Mouse (Mus musculus): ENCODE measurements around the gene T.

The T gene

DNA sequence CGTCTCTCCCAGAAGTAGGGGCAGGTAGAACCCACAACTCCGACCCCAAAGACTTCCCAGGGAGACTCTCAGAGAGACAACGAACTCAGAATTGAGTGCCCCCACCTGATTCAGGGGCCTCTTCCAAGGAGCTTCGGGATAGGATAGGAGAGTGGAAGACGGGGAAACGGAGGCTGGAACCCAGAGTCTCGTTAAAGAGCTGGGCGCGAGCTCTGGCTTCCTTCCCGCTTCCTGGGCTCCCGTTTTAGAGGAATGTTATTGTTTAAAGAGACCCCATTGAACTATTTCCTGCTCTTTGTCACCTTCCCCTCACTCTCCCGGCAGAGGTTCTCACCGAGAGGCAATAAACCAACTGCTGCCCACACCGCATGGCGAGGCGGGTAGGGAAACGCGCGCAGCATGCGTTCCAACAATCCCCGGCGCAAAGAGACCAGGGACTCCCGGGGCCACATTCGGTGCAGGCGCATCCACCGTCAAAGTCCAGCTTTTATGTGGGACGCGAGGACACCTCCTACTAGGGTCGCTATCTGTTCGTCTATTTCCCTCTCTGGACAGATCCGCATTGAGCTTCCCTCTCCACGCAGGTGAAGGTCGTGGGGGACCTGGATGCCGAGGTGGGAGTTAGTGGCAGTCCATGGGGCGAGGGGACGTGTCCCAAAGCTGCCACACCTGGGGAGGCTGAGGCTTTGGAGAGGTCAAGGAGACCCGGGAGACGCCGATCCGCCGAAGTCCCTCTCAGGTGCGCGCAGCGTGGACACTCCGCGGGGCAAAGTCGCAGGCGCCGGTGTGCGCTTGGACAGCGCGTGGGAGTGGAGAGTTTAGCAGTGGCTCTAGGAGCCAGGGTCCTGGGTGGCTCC, 874 bp upstream of the T start:
- DNase-seq (ENCODE audit: low read depth, low spot score): no peak

DNA sequence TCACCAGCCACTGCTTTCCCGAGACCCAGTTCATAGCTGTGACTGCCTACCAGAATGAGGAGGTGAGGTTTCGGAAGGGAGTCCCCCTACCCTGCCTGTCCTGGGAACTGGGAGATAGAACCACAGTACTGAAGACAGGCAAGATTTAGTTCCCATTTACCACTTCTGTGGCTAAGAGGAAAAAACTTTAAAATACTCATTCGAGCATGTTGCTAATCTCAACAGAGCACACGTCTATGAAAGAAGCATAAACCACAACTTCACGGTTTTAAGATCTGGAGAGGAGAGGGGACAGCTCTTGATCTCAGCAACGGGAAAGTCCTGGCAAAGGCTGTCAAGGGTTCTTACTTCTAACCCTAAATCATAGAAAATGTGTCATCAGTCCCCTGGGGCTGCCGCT, 2.0 kb downstream of the T start:
- no peak for DNase-seq (ENCODE audit: low read depth, low spot score)

DNA sequence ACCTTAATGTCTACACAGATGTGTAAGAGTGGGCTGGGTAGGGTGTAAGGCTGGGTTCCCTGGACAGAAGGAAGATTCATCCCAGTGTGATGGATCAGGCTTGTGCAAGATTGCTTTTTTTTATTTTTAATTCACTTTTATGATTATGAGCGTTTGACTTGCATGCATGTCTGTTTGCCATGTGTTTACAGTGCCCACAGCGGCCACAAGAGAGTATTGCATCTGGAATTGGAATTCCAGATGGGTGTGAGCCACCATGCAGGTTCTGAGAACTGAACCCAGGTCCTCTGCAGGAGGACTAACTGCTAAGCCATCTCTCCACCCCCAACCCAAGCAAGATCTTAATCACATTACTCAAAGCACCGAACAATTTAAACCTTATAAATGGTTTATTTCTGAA, 9.8 kb downstream of the T start:
- no peak for DNase-seq (ENCODE audit: low read depth, low spot score)

DNA sequence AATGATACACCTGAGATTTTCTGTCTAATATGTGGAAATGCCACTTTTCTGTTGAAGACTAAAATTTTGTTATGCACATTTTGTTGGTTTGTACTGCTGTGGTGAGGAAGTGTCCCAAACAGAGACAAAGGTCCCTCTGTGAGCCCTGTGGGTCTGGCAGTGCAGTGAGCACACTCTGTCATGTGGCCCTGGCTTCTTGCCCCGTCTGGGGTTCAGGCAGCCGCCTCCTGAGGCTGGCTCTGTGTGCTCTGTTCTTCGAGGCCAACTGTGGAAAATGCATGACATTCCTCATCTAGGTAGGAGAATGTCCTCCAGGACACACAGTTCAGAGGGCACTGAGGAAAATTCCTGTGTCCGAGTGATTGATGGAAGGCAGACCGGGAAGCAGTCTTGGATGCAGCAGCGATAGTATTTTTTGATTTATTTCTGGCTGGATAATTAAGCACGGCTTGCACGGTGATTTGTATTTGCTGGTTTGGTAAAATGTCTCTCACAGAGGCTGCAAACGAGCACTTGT, 13.5 kb downstream of the T start:
- no peak for DNase-seq (ENCODE audit: low read depth, low spot score)

DNA sequence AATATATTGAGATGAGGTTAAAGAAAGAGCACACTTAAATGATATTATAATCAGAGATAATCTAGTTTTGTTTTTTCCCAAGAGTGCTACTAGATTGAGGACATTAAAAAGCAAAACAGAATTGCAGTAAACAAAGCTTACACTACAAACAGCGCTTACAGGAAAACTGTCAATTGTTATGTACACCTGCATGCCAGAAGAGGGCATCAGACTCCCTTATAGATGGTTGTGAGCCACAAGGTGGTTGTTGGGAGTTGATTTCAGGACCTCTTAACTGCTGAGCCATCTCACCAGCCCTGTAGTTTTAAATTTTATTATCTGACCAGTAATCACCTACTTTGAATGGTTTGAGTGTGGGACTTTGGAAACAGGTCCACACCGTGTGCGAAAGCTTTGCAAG, 14.1 kb downstream of the T start:
- no peak for DNase-seq (ENCODE audit: low read depth, low spot score)

DNA sequence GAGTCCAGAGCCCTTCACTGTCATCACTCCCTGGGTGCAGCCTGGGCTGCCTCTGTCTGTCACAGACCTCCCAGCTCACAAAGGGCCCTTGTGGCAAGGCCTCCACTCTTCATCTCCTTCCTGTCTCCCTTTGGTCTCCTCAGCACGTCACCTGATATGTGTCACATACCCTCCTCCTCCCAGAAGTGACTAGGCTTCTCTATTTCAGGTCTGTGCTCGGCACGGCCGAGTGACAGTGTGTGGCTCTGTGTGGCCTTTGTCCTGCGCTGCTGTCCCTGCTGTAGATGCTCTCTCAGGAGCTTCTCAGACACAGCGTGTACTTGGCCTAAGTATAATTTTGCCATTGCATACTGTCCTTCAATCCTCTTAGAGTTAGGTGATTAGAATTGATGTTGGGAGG, 21.0 kb downstream of the T start:
- DNase-seq (ENCODE audit: low read depth, low spot score): no peak

DNA sequence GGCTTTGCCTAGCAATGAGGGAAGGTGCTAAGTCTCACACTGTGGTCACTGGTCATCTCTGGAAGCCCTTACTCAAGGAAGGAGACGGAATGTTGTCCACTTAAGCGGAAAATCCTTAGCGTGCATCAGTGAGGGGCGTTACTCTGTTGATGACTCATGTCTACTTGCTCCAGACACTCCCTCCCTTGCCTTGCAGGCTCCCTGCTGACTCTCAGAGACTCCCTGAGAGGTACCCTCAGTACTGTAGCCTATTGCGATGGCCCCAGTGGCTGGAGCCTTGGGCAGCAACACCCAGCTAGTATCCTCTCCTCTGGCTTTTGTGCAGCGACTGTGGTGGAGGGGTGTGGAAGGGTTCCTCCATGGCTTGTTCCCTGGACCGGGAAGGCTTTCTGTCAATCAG, 21.4 kb downstream of the T start:
- DNase-seq (ENCODE audit: low read depth, low spot score): no peak

DNA sequence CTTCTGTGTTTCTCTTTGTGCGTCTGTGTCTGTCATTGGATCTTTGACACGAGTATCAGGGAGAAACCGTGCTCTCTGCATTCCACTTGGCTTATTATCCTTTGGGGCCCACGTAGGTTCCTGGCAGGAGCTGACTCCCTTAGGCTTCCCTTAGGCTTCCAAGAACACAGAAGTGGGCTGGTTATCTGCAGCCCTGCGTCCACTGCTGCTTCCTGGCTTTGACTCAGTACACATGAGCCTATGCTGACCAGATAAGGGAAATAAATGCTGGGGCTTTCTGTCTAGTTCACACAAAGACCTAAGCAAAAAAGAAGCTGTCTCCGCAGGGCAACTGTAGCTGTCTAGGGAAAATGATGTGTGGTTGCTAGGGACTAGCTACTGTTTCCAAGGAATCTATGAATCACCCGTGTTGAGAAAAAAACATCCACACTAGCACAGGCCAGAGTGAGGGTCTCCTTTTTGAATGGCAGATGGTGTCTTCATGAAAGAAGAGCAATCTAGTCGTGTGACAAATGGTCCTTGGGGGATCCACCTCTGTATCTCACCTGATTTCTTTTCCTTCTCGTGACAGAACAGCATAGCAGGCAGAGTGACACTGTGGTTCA, 22.7 kb downstream of the T start:
- no peak for DNase-seq (ENCODE audit: low read depth, low spot score)

DNA sequence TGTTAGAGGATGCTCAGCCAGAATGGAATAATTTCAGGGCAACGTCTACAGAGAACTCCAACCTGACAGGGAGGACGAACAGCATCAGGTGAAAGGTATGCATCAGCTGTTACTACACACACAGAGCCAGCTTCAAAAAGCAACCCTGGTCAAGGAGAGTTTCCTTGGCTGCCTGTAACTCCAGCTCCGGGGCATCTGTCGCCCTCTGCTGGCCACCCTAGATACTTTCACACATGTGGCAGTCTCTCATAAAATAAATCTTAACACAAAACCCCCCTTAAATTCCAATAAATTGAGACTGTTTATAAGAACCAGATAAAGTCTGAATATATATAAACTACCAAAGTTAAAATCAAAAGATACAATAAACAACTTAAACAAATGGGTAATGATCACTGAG, 27.3 kb downstream of the T start:
- DNase-seq (ENCODE audit: low read depth, low spot score): no peak

DNA sequence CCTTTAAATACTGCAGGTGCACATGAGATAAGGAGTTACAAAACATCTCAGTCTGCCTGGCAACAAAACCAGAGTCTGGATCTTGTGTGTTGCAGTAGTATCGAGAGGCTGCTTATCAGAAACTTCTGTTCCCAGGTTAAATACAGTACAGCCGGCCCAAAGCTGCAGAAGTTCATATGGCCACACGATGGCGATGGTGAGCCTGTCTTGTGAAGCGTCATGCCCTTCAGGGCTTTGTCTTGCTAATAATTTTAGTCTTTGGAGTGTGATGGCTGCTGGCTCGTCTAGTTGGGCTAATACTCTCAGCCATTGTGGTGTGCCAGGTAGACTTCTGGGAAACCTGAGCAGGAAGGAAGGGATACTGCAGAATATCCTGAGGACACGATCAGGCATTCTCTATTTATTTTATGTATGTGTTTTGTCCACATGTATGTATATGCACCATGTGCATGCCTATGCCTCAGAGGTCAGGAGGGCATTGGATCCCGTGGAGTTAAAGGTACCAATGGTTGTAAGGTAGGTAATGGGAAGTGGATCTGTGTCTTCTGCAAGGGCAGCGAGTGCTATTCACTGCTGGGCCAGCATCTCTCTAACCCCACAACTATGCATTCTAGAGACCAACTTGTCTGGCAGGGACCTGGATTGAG, 29.4 kb downstream of the T start:
- DNase-seq (ENCODE audit: low read depth, low spot score): peak; percentile 38

DNA sequence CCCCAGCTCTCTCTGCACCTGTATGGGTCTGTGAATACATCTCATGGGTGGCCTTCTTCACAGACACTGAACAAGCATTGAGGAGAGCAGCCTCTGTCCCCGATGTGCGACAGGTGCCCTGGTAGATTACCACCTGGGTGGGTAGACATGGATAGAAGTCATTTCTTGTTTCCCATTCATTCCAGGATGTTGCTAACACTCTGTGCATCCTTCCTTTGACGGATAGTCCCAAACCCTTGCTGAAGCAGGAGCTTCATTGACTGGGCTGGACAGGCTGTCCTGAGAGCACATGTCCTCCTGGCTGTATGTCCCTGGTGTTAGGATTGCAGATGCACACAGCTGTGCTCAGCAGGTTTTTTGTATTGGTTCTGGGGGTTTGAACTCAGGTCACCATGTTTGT, 33.5 kb downstream of the T start:
- no peak for DNase-seq (ENCODE audit: low read depth, low spot score)

DNA sequence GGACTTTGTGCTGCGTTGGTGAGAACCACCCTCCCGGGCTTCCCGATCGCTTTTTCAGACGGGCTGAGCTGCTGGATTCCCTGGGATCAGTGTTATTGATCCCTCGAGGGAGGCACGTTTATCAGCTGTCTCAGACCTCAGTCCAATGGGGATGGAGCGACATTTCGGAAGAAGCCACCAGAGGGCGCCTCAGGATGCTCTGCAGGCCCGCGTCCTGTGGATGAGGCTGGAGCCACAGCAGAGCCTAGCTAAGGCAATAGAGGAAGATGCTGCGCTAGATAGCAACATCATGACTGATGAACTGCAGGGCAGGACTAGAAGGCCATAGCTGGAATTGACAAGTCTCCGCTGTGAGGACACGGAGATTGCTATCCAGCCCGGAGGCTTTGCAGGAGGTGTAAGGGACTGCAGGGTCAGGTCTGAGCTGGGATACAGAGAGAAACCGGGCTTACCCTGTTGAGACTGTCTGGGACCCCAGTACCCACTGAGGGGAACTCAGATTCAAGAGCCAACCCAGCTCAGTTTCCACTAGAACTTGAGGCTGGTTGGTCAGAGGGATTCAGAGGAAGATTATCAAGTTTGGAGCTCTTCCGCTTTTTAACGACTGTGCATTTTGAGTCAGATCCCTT, 34.6 kb downstream of the T start:
- peak; percentile 40 for DNase-seq (ENCODE audit: low read depth, low spot score)

DNA sequence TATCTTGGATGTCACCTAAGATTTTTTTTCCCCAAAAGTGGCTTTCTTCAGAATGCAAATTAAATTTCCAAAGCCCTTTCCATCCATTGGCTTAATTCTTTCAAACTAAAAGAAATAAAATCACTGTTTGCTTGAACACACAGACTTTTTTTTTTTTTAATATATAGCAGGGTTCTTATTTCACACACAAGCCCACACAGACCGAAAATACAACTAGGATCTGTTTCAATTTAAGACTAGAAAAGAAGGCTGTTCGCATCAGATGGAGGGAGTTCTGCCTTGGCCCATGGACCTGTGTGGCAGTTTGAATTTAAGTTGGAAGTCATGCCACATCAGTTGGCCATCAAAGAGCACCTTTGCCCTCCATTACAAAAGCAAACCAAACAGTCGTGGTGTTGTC, 44.3 kb downstream of the T start:
- DNase-seq (ENCODE audit: low read depth, low spot score): no peak

DNA sequence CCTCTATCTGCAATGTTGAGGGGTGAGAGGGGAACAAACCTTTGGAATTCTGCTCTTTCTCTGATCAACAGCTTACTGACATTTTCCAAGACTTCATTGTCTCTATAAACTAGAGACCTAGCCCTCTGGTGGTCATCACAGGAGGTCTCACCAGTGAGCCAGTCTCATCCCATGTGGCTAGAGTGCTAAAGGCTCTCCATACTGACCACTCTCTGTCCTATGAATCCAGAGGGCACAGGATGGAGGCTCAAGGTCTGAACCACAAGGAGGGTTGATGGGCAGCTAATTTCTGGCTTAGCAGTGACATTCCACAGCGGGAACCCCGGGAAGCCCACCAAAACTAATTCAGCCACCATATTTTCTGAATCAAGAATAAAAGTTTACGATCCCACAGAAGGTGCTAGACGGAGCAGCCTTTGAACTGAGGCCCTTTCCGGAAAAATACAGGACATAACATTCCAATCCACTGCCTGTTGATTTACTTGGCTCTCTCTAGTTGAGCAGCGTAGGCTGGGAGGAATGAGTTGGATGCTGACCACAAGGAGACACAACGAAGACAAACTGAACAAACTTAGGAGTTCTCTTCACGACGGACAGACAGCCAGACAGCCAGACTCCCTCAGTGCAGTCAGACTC, 45.4 kb downstream of the T start:
- no peak for DNase-seq (ENCODE audit: low read depth, low spot score)

DNA sequence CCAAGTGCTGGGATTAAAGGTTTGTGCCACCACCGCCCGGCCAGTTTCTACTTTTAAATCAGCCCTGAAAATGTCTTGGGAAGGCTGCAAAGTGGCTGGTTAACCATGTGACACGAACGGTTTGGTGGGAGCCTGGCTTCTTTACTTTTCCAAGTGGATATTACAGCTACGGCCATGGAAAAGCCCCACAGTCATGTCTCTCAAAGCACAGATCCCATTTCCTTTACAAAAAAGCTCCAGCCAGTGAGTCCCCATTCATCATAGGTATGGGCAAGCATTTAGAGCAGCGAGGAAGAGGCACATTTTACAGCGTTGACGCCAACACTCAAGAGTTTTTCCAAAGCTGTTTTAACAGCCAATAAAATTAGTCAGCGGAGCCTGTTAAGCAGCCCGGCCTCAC, 47.6 kb downstream of the T start:
- no peak for DNase-seq (ENCODE audit: low read depth, low spot score)

DNA sequence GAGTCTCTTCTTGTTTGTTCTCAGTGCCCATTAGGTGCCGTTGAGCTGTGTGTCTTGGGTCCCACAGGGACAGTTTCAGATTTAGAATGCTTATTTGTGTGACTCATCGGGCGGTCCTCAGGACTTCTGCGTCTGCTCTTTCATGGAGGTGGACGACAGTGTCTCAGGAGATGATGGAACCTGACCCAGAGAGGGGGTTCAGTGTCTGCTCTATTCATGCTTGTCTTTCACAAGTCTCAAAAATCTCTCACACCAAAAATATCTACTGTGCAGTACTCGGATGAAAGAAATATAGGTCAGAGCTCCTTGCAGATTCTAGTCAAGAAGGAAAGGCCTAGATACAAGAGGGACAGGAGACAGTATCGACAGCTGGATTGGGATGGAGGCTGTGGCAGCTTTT, 48.7 kb downstream of the T start:
- DNase-seq (ENCODE audit: low read depth, low spot score): no peak

DNA sequence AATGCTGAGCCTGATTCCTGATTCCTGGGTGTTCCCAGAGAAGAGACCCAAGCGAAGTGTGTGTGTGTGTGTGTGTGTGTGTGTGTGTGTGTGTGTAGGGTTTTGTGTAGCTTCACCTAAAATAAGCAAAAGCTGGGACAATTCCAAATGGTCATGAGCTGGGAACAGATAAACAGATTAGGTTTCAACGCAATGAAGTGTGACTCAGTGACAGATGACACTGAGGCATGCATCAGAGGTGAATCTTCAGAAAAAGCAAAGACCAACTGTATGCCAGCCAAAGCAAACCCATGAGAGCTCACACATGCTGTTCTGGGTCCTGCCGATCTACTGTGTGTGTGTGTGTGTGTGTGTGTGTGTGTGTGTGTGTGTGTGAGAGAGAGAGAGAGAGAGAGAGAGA, 50.0 kb downstream of the T start:
- DNase-seq (ENCODE audit: low read depth, low spot score): no peak

DNA sequence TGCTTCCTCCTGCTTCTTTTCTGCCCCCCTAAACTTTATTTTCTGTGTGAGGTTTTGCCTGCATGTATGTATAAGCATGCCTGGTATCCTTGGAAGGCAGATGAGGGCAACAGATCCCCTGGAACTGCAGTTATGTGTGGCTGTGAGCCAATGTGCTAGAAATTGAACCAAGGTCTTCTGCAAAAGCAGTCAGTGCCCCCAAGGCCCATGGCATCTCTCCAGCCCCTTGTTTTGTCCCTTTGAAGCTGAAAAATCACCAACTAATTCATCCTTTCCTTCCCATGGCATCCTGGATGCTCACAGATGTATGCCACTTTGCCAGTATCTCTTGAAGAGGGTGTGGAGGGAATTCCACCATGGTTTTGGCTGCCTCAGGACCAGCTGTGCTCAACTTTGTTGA, 50.9 kb downstream of the T start:
- no peak for DNase-seq (ENCODE audit: low read depth, low spot score)

DNA sequence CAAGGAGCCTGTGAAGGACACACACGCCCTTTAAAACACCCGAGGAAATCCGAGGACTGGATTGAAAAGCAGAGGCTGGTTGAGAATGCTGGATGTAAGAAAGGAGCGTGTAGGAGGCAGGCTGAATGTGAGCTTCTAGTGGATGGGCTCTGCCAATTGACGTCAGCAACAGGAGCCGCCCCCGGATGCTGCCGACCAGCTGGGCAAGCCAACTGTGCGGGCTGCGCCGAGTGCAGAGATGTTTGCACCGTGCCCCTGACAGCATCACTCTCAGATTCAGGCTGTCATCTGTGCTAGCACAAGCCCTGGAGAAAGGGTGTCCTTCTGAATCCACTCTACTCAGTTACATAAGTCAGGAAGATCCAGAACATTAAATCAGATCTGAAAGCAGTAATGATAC, 53.6 kb downstream of the T start:
- DNase-seq (ENCODE audit: low read depth, low spot score): peak; percentile 41

DNA sequence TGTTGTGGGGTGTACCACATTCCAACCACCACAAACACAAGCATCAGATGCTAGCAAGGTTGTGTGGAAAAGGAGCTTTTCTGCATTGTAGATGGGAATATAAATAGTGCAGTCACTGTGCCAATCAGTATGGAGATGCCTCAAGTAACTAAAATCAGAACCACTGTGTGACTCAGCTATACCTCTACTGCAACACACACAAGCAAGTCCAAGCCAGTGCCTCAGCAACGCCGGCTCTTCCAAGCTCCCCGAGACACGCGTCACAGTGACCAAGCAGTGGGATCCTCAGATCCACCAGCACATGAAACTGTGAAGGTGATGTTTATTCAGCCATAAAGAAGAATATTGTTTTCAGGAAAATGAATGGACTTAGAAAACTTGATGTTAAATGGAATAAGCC, 56.7 kb downstream of the T start:
- no peak for DNase-seq (ENCODE audit: low read depth, low spot score)

Measured in skeletal muscle tissue, adult 2 months (tissue).